Mouse (Mus musculus): Measurements from ENCODE around the gene Cdk5.

DNA sequence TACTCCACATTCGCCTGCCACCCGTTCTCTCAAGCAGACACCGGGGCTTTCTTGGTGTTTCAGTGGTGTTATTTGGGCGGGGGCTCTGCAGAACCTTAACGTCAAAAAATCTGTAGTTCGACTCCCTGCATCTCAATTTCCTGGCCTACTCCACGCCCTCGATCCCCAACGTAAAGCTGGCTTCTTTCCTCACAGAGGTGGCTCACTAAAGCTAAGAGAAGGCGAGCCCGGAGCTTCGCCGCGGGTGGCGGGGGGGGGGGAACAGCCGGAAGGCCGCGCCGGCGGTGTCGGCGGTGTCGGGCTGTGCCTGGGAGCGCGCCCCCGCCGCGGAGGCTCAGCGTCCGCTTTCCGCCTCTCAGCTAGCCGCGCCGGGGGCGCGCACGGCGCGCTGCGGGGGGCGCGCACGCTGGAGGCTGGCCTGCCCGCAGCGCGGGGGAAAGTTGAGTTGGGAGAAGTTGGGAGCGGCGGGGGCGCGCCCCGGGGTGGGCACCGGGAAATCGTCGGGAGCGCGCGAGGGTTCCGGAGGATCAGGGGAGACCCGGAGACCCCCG lies 1.6 kb upstream of the Cdk5 start:
- TF ChIP-seq CTCF (IDR thresholded peaks at IDR 0.05; ENCODE audit: low read depth) (no peak), EP300 (IDR thresholded peaks at IDR 0.05; ENCODE audit: low read depth) (no peak)
